Mouse (Mus musculus): ENCODE measurements around the gene Qrfp.

Gene Qrfp

GRCm38 (mm10) chr2:31770781-31771441 lies 39.5 kb downstream of the Qrfp start:
- DNase-seq (ENCODE audit: low read depth, low spot score): peak; percentile 50

GRCm38 (mm10) chr2:31769631-31770111 lies 40.7 kb downstream of the Qrfp start:
- DNase-seq (ENCODE audit: low read depth, low spot score): no peak

GRCm38 (mm10) chr2:31769115-31769514 lies 41.3 kb downstream of the Qrfp start:
- no peak for DNase-seq (ENCODE audit: low read depth, low spot score)

- DNase-seq (ENCODE audit: low read depth, low spot score): no peak
Observed at GRCm38 (mm10) chr2:31767815-31768214, 42.6 kb downstream of the Qrfp start.

GRCm38 (mm10) chr2:31767104-31767503 lies 43.3 kb downstream of the Qrfp start:
- DNase-seq (ENCODE audit: low read depth, low spot score): no peak

- DNase-seq (ENCODE audit: low read depth, low spot score): no peak
Observed at GRCm38 (mm10) chr2:31763271-31763670, 47.1 kb downstream of the Qrfp start.

GRCm38 (mm10) chr2:31762853-31763252 lies 47.5 kb downstream of the Qrfp start:
- DNase-seq (ENCODE audit: low read depth, low spot score): no peak

GRCm38 (mm10) chr2:31762155-31762554 lies 48.2 kb downstream of the Qrfp start:
- DNase-seq (ENCODE audit: low read depth, low spot score): no peak

GRCm38 (mm10) chr2:31761585-31761984 lies 48.8 kb downstream of the Qrfp start:
- no peak for DNase-seq (ENCODE audit: low read depth, low spot score)

- no peak for DNase-seq (ENCODE audit: low read depth, low spot score)
Observed at GRCm38 (mm10) chr2:31761115-31761531, 49.3 kb downstream of the Qrfp start.

GRCm38 (mm10) chr2:31760486-31760885 lies 49.9 kb downstream of the Qrfp start:
- no peak for DNase-seq (ENCODE audit: low read depth, low spot score)

- peak; percentile 60 for DNase-seq (ENCODE audit: low read depth, low spot score)
Observed at GRCm38 (mm10) chr2:31759751-31760460, 50.5 kb downstream of the Qrfp start.

- no peak for DNase-seq (ENCODE audit: low read depth, low spot score)
Observed at GRCm38 (mm10) chr2:31758966-31759365, 51.4 kb downstream of the Qrfp start.

GRCm38 (mm10) chr2:31757472-31757871 lies 52.9 kb downstream of the Qrfp start:
- DNase-seq (ENCODE audit: low read depth, low spot score): no peak
